Mouse (Mus musculus): ENCODE results near the gene Cmc2.
A peak's percentile ranks its signal among the peaks of the same experiment; 100 is the strongest.

Cmc2 gene

DNA sequence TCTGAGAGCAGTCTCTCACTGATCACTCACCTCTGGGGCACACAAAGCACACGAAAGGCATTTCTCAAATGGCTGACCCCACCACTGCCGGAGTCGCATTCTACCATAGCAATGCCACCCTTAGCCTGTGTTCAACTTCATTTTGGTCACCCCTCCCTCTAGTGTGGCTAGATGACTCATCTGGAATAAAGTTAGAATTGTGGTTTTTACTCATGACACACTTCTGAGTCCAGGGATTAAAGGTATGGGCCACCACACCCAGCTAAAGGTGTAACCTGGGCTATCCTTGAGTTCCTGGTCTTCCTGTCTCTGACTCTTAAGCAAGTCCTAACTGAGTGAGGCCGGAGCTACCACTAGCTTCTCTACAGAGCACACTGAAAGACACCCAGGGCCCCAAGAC is 15.4 kb downstream of the Cmc2 start:
- no peak for DNase-seq (ENCODE audit: low spot score in 2 of 2)

DNA sequence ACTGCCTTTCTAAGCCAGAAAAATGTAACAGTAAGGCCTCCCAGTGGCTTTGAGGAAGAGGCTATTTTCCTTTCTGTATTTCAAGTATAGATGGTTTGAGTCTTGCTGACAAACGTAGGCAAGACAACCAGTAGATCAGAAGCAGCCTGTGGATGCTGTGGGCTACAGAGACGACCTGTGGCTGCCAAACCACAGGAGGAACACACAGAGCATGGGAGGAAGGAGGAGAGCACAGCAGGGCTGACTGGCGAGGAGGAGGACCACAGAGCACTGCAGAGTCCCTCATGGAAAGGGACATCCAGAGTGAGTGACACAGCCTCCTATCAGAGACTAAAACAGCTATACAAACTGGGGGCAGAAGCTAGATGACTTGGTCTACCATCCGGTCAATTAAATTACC is 16.0 kb downstream of the Cmc2 start:
- no peak for DNase-seq (ENCODE audit: low spot score in 2 of 2)

DNA sequence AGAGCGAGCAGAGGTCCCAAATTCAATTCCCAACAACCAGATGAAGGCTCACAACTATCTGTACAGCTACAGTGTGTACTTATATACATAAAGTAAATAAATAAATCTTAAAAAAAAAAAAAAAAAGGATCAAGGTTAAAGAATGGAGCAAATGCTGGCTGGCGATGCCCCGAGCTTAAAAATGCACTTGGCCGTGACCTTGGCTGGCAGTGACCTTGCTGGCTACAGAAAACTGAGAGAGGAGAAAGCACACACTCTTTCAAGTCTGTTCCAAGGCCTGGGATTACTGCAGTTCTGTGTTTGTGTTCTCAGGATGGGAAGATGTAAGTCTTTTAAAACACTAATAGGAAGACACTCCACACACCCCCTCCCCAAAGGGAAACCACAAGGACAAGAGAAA is 16.5 kb downstream of the Cmc2 start:
- no peak for DNase-seq (ENCODE audit: low spot score in 2 of 2)

DNA sequence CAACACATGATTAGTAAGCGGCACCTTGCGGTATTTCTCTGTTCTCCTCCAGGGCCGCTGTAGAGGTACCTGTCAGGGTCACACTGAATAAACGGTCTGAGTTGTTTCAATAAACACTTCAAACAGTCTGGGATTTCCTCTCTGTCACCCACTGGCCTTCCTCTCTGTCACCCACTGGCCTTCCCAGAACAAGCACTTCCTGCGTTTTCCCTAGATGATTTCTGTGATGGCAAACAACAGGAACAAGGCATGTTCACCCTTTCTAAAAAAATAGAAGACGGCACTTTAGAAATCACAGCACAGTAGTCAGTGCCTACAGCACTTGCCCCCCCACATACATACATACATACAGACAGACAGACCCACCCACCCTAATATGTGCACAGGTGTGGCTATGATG is 25.7 kb downstream of the Cmc2 start:
- no peak for DNase-seq (ENCODE audit: low spot score in 2 of 2)

DNA sequence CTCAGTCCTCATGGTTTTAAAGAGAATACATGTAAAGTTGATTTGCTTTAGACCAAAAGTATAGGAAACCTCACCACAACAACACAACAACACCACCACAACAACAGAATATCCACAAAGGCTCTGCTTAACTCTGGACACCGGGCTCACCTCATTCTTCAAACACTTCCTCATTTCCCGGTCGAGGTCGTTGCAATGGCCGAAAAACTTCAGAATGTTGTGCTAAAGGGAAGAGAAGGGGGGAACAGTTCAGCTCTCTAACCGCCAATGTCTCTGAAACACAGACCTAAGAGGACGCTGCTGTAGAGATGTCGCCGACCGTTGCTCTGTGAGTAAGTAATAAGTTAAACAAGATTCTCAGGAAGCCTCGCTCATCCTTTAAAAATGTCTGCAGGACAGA is 27.3 kb downstream of the Cmc2 start:
- no peak for DNase-seq (ENCODE audit: low spot score in 2 of 2)

DNA sequence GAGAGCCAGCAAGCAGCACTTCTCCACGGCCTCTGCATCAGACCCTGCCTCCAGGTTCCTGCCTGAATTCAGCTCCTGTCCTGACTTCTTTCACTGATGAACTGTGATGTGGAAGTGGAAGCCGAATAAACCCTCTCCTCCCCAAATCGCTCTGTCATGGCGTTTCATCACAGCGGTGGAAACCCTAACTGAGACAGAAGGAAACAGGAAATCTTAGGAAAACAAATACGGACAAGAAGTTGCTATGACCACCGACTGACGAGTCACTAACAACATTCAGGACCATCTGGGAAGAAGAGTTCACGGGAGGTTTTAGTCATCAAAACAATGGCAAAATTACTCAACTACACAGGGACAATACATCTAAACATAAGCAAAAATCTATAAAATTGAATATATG is 28.6 kb downstream of the Cmc2 start:
- no peak for DNase-seq (ENCODE audit: low spot score in 2 of 2)

DNA sequence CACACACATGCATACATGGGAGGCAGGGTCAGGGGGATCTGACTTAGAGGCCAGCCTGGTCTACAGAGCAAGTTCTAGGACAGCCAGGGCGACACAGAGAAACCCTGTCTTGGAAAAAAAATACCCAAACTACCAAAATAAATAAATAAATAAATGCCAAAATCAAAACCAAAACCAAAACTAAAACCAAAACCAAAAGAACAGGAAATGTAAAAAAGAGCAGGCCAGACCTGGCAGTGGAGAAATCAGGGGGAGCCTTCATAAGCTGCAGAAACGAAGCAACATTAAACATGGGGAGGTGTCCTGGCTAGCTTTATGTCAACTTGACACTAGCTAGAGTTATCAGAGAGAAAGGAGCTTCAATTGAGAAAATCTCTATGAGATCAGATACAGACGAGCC is 29.1 kb downstream of the Cmc2 start:
- DNase-seq (ENCODE audit: low spot score in 2 of 2) = no peak

DNA sequence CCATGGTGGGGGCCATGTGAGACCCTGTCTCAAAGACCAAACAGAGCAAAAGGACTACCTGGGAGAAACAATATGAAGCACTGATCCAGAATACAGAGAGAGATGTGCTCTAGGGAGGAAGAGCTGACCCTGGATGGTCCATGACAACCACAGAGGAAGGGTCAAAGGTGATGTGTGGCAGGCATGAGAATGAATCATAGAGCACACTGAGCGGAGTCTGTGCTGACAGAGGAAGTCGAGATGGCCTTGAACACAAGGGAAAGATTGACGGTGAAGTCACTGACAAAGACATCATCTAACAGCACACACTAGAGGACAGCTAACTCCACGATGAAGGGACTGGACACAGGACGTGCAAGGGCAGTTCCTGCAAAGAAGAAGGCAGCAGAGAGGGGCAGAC is 29.8 kb downstream of the Cmc2 start:
- DNase-seq (ENCODE audit: low spot score in 2 of 2) = no peak

DNA sequence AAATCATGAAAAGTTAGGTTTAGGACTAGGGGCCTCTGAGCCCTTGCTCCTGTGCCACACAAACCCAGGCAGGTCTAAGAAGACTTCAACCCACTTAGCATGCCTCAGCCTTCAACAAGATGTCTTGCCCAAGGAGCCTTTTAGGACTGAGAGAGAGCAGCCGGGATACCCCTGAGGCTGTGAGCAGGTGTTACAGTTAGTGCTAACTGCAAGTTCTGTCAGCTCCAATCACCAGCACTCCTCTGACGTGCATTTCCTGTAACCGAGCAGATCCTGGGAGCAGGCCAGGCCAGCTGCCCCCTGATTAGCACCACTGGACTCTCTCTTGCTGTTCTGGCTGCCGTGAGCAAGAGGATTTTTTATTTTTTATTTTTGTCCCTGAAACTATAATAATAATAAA is 33.4 kb downstream of the Cmc2 start:
- no peak for DNase-seq (ENCODE audit: low spot score in 2 of 2)

DNA sequence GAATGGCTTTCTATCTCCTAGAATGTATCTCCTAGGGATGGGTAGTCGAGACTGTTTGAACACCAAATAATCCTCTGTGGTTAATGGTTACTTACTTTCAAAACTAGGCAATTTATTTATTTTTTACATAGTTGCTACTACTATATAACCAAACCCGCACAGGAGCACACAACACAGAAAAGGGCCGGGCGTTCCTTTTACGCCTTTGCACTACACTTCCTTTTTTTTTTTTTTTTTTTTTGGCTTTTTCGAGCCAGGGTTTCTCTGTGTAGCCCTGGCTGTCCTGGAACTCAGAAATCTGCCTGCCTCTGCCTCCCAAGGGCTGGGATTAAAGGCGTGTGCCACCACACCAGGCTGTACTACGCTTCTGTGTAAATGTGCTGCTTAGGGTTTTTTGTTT is 39.9 kb downstream of the Cmc2 start:
- DNase-seq (ENCODE audit: low spot score in 2 of 2) = no peak

DNA sequence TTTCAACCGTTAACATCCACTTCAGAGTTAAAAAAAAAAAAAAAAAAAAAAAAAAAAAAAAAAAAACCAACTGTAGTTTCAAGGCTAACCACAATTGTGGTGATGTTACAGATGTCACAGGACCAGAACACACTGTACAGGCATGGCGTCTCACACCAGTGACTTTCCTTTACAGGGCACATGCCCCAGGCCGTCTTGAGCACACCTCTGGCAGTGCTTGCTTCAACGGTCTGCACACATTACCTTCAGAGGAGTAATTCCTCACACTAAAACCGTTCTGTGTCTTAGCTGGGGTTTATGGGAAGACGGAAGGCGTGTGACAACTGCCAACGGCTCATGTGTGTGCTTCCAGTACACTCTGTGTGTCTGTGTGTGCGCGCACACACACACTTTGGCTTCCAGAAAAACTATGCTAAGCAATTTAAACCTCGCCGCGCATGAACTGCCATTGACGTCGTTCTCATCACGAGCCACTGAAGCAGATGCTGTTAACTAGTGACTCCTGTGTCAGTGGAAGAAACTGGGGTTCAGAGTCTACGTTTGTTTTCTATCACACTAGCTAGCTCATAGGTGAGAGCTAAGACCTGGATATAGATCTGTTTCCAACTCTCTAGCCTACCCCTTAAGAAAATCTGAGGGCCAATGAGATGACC is 45.3 kb downstream of the Cmc2 start:
- DNase-seq (ENCODE audit: low spot score in 2 of 2) = no peak

DNA sequence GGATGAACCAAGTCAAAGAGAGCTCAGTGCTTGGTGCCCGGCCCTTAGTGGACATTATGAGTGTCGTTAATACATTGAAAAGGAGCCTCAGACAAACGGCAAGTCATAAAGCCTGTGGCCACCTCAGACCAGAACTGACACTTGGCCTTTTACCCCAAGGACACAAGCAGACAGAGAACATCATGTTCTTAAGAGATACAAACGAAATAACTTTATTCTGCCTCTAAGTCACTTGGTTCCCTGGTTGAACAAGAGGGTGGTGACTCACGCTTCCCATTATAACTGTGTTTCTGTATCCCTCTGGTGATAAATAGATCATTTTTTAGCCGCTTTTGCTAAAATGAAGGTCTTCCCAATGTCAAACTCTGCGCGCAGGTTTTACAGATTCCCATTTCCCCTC is 47.3 kb downstream of the Cmc2 start:
- no peak for DNase-seq (ENCODE audit: low spot score in 2 of 2)

DNA sequence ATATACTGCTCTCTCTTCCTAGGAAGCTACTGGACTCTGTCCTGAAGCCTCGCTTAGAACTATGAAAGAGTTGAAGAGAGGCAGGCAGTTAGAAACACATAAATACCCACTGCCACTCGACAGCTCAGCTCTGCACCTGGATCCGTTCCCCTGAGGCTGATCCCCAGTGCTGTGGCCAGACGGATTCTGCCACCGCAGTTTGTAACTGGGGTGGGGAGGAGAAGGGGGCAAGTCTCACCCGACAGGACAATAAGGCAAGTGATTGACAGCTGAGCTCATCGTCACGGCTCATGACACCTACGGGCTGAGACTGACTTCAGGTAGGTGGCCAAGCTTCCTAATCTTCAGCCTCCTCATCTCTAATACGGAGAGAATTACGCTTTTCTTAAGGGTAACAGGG is 47.7 kb downstream of the Cmc2 start:
- DNase-seq (ENCODE audit: low spot score in 2 of 2) = no peak

DNA sequence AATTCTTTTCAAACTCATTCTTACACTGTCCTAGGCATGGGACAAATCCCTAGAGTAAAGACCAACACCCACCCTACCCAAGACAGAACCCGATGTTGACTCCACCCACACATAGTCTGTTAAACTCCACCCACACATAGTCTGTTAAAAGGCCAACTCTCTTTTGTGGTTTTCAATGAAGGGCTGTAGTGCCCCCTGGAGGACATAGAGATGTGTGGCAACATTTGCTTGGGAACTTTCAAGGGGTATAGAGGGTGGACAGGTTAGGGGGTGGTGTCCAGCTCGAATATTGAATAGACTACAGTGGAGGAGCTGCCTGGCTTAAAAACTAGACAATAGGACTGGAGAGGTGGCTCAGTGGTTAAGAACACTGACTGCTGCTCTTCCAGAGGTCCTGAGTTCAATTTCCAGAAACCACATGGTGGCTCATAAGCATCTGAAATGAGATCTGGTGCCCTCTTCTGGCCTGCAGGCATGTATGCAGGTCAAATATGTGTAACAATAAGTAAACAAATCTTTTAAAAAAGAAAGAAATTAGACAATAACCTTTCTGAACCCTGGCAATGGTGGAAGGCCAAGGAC is 48.4 kb downstream of the Cmc2 start:
- no peak for DNase-seq (ENCODE audit: low spot score in 2 of 2)

DNA sequence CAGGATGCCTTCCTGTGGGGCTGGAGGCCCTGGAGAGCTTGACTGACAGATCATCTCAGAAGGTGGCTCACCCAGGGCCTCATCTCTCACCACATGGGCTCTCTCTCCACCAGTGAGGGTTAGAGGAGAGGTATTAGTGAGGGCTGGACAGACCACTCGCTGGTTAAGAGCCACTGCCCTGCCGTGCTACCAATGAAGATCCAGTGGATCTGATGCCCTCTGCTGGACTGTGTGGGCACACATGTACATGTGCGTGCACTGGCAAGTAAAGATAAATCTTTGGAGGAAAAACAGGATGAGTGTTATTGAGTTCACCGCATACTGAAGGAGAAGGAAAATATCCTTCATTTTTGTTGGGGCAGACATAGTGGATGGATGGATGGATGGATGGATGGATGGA is 52.6 kb downstream of the Cmc2 start:
- peak in 1 of 2 experiments; percentile 40 for DNase-seq (ENCODE audit: low spot score in 2 of 2)

DNA sequence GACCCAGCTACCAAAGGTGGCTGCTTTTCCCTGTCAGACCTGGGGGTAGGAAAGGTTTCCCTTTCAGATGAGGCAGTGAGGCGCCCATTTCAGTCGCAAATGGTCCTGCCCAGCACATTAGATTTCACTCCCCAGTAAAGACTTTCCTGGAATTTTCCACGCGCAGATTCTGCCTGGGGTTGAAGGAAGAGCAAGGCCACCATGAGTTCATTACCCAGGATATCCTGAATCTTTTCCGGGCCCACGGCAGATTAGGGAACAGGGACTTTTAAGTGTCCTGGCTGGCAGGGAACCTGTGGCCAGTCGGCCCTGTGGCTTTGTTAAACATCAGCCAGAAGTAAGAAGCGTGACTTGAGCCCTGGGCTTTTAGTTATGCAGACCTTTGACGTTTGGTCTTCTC is 53.9 kb downstream of the Cmc2 start:
- DNase-seq (ENCODE audit: low spot score in 2 of 2) = no peak

DNA sequence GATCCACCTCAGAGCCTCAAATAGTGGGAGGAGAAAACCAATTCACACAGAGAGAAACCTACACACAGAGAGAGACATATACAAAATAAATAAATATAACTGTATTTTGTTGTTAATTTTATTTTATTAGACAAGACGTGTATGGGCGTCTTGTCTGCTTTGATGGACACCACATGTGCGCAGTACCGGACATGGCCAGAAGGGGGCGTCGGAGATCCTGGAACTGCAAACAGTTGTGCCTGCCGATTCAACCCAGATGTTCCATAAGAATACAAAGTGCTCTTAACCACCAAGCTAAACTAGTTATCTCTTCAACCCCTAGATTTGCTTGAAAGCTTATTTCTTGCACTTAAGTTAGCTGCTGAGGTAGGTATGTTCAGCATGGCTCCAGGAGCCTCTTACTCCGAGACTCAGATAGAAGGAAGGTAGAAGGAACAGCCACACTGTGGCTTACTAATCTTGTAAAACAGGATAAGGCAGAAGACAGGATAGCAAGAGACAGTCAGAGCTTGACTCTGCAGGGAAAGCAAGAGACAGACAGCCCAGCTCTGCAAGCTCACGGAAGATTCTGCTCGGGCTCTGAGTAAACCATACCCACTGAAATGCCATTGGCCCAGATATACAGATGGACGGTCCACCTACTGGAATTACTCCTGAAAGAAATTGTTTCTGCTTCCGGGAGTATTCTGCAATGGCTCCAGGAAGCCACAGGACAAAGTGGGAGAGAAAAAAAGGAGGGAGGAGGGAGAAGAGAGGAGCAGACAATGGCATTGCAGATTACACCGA is 54.9 kb downstream of the Cmc2 start:
- DNase-seq (ENCODE audit: low spot score in 2 of 2) = no peak

DNA sequence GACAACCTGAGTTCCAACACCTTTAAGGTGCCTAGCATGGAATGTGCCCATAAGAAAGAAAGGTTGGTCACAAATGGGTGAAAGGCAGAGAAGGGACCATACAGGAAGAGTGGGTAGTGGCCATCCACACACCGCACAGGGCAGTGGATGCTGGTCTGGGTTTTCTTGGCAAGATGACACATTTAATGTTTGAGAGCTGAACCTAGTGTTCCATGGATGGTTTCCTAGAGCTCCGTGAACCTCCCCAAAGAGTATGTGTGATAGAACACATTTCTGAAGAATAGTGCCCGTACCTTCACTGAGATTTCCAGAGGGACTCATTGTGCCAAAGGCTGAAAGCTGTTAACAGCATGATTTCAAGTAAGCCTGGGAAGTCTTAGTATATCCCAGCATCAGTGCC is 56.7 kb downstream of the Cmc2 start:
- no peak for DNase-seq (ENCODE audit: low spot score in 2 of 2)

DNA sequence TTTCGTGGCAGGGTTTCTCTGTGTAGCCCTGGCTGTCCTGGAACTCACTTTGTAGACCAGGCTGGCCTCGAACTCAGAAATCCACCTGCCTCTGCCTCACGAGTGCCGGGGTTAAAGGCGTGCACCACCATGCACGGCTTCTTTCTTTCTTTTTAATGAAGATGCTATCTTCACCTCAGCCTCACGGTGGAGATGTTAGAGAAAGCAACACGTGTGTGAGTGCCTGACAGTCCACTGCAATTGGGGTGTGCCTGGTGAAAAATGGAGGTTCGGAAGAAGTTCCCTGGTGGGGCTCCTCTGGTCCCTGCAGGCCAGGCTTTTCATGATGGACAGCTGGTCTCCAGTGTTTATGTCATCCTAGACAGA is 57.2 kb downstream of the Cmc2 start:
- DNase-seq (ENCODE audit: low spot score in 2 of 2) = no peak

DNA sequence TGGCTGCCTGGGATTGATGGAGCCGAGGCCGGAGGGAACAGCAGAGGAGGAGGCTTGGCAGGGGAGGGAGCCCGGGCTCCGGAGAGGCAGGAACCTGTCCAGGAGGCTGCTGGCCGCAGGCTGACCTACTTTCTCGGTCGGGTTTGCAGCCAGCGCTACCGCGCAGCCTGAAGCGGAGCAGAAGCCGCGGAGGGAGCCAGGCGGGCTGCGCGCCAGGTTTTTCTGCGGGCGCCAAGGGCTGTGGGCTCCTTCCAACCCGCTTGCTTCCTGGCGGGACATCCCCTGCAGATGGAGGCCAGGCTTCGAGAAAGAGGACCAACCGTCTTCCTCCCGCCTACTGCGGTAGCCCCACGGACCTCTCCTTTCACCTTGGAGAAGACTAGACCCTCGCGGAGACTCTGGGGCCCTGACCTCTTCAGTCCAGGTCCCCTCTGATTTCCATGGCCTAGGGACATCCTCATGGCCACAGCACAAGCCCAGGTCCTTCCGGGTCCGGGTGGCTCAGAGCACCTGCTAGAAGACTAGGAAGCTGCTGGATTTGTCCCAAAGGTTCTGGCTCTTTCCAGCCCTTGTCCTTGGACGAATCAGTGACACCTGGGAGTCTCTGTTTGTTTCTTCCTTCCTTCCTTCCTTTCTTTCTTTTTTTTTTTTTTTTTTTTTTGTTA is 57.8 kb downstream of the Cmc2 start:
- DNase-seq (ENCODE audit: low spot score in 2 of 2) = peak; percentile 32 to 56

DNA sequence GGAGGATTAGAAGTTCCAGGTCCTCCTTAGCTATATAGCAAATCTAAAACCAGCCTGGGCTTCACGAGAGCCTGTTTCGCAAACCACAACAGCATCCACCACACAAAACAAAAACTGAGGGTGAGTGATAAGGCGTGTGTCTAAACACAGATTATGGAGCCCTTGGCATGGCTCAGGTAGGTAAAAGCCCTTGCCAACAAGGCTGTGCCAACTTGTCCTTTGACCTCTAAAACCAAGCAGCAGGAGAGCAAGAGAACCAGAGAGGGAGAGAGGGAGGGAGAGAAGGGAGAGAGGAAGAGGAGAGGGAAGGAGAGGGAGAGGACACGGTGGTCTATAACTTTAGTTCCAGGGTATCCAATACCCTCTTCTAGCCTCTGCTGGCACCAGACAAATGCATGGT is 59.1 kb downstream of the Cmc2 start:
- DNase-seq (ENCODE audit: low spot score in 2 of 2) = no peak

DNA sequence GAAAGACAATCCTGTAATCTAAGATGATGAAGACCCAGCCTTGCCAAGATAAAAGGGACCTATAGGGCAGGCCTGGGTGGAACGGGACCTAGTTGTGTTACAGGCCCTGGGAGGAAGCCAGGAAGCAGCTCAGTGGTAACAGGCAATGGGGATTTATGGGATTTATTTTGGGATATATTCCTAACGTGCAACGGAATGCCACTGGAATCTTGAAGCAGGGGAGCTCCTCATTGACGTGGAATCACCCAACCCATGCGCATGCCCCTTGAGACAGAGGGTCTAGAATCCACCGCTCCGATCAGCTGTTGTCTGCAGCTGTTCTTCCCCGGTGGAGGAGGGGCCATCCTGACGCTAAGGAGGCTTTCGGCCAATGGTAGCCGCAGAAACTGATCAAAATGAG is 69.2 kb downstream of the Cmc2 start:
- DNase-seq (ENCODE audit: low spot score in 2 of 2) = no peak

DNA sequence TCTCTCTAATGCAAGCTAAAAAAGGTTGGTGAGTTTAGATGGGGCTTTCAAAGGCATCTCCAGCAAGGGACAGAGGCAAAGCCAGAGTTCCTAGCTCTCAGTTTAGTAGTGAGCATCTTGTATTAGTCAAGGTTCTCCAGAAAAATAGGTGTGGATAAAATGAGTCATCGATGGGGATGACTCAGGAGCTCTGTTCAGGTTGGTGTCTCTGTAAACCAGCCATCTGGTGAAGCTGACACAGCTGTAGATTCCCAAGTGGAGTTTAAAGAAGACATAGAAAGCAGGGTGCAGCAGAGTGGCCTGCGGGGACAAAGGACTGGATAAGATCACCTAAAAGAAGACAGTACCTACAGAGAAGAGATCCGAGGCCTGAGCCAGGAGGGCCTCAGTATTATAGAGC is 73.2 kb downstream of the Cmc2 start:
- no peak for DNase-seq (ENCODE audit: low spot score in 2 of 2)

All from frontal cortex, postnatal 10 days (tissue).